Mouse (Mus musculus): ENCODE measurements around the gene Rpl10a.

DNA sequence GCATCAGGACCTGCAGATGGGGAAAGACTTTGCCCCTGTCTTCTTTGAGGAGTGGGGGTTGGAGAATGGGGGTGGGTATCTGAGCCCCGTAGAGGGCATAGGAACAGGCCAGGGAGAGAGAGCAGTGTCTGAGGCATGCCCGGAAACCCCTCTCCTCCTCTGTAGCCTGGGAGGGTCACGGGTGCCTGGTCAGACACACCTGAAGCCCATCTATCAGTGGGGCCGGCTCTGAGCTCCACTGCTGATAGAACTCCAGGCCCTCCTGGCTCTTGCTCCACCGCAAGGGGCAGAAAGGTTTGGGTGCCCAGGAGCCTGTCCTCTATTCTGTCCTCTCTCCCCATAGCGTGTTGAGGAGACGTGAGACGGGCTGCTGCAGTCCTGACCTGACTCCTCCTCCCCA is 2.5 kb upstream of the Rpl10a start:
- no peak for TF ChIP-seq CTCF (IDR thresholded peaks at IDR 0.05; ENCODE audit: control insufficient read depth, insufficient read depth, low read length)
- no peak for TF ChIP-seq POLR2A (IDR thresholded peaks at IDR 0.05; ENCODE audit: borderline replicate concordance, control insufficient read depth, low read depth, low read length)
